Mouse (Mus musculus) gastrocnemius, postnatal 14 days (tissue): ENCODE measurements around the gene Zer1. TPM values are rescaled to one million over a fixed set of nuclear protein-coding genes. Genes with fewer than 3 reads are reported as not detected.

Experiments used
- DNase-seq: peaks from one replicate; pipeline ENCODE4 v3.0.0; 2021; ENCODE audit warnings: mixed read lengths
- intact Hi-C: fragments of 180-260 bp; cut with DNase I; formaldehyde crosslinking; loops from one replicate; pipeline ENCODE4 v1.15.1; 2025; ENCODE audit warnings: low total_unique reads
- total RNA-seq, 2 experiments: library from RNA; stranded (reverse); gene quantifications; 2 replicates each; pipeline ENCODE4 v1.2.3; 2021

The Zer1 gene
- total RNA-seq, 2 experiments from 2014 or later, result 17.7 to 20.6 TPM

GRCm38 (mm10) chr2:30087310-30087709, 37.1 kb downstream of the Zer1 start:
- intact Hi-C loops, result no loop called here
- no peak for DNase-seq

DNA sequence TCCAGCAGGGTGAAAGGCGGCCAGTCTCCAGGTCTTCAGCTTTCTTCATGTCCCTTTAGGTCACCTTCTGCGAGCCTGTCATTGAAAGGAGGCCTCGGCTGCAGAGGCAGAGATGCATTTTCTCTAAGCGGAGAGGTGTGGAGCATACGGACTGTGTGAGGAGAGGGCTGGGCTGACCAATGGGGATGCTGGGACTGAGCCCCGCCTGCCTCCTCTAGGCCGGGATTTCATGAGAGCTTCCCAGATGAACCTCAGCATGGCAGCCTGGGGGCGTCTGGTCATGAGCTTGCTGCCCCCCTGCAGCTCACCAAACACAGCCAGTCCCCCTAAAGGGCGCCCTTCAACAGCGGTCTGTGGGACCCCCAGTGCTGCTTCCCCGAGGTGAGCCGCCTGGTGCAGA, 39.8 kb downstream of the Zer1 start:
- intact Hi-C loops, result no loop called here
- no peak for DNase-seq

DNA sequence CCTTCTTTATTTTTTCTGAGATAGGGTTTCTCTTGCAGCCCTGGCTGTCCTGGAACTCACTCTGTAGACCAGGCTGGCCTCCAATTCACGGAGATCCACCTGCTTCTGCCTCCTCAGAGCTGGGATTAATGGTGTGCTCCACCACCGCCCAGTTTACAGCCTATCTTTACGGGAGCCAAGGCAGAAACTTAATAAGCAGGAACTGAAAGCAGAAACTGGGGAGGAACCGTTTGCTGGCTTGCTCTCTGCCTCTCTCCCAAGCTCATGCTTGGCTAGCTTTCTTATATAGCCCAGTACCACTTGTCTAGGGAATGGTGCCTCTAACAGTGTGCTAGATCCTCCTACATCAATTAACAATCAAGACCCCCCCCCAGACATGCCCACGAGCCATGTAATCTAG, 40.3 kb downstream of the Zer1 start:
- intact Hi-C loops, result no loop called here
- no peak for DNase-seq

DNA sequence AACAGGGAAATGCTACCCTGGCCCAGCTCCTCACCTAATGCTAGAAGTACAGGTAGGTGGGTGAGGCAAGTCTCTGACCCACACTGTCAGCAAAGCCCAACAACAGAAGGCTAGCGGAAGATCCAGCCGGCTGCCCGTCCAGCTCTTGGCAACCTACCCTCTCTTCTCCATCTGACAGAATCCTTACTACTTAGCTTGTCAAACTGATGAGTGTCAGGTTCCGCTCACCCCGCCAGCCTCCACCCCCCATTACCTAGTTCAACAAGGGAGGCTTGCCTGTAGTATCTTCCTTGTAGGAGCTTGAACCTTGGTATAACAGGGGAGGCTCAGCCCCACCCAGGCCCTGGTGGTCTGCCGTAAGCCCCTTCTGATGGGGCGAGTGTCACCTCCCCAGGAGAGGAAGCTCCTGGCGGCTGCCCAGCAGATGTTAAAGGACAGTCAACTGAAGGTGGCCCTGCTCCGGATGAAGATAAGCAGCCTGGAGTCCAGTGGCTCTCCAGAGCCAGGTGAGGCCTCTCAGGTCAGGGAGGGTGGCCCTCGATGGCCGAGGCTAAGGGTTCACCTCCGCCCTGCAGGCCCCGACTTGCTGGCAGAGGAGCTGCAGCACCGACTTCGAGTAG, 44.1 kb downstream of the Zer1 start:
- intact Hi-C loops, result no loop called here
- DNase-seq, result no peak

DNA sequence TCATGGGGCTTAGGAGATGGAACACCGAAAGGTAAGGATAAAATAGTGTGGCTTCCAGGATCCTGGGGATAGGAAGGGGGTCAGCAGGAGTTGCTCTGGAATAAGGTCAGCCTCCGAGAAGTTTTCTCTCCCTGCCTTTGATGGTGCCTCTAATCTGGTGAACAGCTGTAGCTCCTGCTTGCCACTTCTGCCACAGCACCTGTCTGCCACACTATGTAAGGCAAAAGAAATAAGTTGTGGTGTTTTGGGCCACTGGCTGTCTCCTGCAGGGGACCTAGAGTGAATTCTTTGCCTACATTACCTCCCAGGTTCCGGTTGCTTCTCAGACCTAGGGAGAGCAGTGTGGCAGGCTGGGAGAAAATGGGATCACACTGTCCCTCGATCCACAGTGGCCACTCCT, 45.6 kb downstream of the Zer1 start:
- DNase-seq, result no peak
- intact Hi-C loops, result no loop called here

DNA sequence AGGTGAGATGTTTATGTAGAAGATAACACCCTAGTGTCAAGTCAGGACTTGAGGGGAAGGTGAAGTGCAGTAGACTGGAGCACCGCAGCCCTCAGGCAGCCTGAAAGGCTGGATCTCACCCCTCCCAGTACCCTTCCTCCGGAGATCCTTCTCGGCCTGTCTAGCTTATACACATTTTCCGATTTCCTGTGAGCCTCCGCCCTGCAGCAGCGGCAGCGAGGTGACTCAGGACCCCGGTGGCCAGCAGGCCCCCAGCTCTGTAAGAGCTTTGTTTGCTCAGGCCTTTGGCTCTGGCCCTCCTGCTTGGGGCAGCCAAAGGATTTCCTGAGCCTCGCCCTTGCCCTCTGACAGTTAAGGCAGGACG, 46.1 kb downstream of the Zer1 start:
- DNase-seq, result no peak
- intact Hi-C loops, result no loop called here

DNA sequence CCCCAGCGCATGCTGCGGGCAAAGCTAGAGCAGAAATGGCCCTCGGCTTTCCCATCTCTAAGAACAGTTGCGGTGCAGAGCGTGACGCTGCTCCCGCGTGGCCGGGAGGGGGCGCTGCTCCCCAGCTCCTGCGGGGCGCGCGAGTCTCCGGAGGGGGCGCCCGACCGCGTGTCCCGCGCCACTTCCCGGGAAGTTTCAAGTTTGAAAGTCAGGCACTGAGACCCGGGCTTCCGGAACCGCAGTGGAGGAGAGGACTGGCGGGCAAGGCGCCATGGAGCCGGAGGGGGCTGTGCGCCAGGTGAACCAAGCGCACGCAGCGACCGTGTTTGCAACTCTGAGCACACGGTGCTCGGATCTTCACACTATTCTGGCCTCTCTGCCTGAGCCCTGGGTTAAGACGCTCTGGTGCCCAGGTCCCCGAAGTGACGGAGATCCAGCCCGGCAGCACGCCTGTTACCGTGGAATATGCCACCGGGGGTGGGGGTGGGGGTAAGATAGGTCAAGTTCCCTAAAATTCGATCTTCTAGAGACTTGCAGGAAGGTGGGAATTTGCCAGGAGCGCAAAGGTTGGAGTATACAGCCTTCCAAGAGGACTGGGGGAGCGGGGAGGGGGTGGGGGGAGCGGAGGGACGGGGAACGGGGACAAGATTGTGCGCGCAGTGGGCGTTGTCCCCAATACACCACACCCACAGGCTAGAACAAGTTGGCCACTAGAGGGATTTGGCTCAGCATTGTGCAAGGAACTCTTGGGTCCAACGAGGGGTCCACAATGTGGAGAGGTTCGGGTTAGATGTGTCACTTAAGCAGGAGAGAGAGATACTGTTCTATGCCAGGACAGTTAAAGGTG, 46.7 kb downstream of the Zer1 start, which contains the start of gene Pkn3:
Pkn3 (plus strand) TSS at position 183 of the 847 bp plus-strand sequence.
- peak; percentile 88 for DNase-seq
- intact Hi-C loops, result no loop called here

- intact Hi-C loops, result no loop called here
Observed at GRCm38 (mm10) chr2:30076959-30077358, 47.4 kb downstream of the Zer1 start.

GRCm38 (mm10) chr2:30076439-30076838, 47.9 kb downstream of the Zer1 start:
- no peak for DNase-seq
- intact Hi-C loops, result no loop called here

More at GRCm38 (mm10) chr2:30076959-30077358, 47.4 kb downstream of the Zer1 start:
- DNase-seq, result no peak

DNA sequence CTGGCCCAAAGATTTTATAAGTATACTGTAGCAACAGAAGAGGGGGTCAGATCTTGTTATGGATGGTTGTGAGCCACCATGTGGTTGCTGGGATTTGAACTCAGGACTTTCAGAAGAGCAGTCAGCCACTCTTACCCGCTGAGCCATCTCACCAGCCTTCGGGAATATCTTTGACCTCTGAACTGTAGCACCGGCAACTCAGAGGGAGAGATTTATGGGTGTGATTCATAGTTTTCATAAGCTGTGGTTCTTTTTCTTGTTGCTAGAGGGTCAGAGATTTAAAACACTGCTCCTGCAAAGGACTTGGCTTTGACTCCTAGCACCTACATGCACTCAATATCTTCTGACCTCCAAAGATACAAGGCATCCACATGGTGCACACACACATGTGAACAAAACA, 48.8 kb downstream of the Zer1 start:
- intact Hi-C loops, result no loop called here
- no peak for DNase-seq

DNA sequence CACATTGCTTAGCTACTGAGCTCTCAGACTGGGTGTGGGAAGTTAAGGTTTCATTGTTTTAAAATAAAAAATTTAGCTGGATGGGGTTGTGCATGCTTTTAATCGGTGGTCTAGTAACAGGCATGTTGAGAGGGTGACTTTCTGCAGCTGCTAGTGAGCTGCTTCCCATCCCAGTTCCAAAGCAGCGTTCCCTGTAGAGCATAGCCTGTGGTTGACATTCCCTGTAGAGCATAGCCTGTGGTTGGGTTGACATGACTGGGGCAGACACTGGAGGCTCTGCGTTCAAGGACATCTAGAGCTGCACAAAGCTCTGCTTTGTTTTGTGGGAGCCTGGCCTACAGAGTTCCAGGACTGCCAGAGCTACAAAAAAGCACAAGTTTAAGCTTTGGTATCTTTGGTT, 51.1 kb downstream of the Zer1 start:
- no peak for DNase-seq
- intact Hi-C loops, result no loop called here

DNA sequence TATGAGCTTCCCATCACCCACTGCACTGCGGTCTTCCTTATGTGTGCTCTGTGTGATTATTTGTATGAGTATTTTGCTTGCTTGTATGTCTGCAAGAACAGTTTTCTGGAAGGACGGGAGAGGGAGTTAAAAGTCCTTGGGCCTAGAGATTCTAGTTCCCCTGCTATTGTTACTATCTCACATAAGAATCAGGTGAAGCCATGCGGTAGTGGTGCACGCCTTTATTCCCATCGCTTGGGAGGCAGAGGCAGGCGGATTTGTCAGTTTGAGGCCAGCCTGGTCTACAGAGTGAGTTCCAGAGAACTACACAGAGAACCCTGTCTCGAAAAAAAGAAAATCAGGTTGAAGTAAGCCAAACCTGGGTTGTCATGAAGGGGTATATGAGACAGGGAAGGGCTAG, 51.5 kb downstream of the Zer1 start:
- intact Hi-C loops, result no loop called here
- DNase-seq, result no peak

GRCm38 (mm10) chr2:30067962-30068361, 56.4 kb downstream of the Zer1 start:
- intact Hi-C loops, result no loop called here
- DNase-seq, result no peak

DNA sequence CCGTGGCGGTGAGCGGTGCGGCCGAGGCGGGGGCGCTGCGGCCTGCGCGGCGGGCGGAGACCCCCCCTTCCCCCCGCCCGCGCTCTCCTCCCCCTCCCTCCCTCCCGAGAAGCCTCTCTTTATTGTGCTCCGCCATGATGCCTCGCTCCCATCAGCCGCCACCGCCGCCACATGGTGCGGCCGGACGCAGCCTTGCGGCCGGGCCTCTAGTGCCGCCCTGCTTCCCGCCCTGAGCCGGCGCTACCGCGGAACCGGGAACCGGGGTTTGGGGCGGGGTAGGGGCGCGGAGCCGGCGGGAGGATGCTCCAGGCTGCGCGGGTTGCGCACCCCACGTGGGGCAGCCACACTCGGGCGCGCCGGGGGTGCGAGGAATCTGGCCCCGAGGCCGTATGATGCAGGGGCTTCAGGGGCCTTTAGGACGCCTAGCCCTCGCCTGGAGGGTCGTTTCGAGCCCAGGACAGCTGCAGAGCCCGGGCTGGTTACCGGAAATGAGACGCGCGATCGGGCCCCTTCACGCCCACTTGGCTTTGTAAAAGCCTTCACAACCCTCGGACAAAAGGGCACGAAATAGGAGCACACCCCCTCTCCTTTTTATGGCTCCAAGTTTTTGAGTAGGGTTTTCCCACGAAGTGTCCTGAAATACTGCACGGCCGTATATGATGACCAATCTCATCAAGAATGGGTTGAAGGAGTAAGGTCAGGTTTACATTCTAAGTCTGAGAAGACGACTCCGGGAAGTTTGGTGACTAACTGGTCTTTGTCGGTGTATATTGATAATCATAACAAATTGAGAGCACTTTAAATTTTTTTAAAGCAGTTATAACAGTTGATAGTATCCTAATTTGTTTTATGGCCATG, 57.1 kb downstream of the Zer1 start:
- intact Hi-C loops, result no loop called here
- DNase-seq, result peak; percentile 36

- intact Hi-C loops, result no loop called here
- peak; percentile 96 for DNase-seq
Observed at GRCm38 (mm10) chr2:30066046-30066901, 58.1 kb downstream of the Zer1 start.

GRCm38 (mm10) chr2:30064298-30064697, 60.1 kb downstream of the Zer1 start:
- intact Hi-C loops, result no loop called here
- DNase-seq, result no peak

- no peak for DNase-seq
- intact Hi-C loops, result no loop called here
Observed at GRCm38 (mm10) chr2:30063791-30064190, 60.6 kb downstream of the Zer1 start.

DNA sequence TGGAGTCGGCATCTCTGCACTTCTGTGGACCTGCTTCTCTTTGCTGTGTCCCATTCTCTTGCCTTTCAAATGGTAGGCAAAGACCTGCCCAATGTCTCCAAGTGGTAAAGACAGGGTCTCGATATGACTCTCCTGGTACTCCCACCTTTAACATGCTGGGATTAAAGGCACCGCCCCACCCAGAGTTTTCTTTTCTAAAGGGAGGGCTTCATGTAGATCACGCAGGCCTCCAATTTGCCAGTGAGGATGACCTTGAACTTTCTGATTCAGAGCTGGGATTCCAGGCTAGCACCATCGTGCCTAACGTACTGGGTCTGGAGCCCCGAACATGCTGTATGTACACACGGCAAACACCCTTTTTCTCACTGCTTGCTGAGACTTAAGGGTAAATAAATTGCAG, 61.1 kb downstream of the Zer1 start:
- DNase-seq, result no peak
- intact Hi-C loops, result no loop called here
